Mouse (Mus musculus) limb, embryonic 15.5 days (tissue): ENCODE results near the gene Dcun1d4. TPM values are rescaled to one million over a fixed set of nuclear protein-coding genes. Genes with fewer than 3 reads are reported as not detected.
A peak's percentile ranks its signal among the peaks of the same experiment; 100 is the strongest.
"Not testable (repeated sequence)": the region's sequence is repeated elsewhere in the genome, so short reads cannot be mapped to it uniquely, and the experiment has no call there.

Source experiments
- ATAC-seq: fragments of 200-750 bp; cut with Nextera tagmentation; 2 replicates; pipeline ENCODE4 v1.8.0; 2017; ENCODE audit warnings: low read depth, moderate TSS enrichment; ENCODE audit not compliant: insufficient number of reproducible peaks, low FRiP score, low TSS enrichment
- H3K27ac ChIP-seq: fragments of 300-500 bp; sonication (generic); 2 replicates; pipeline ENCODE4 v1.5.1; 2015; ENCODE audit warnings: moderate library complexity, mild to moderate bottlenecking, inconsistent platforms
- H3K27me3 ChIP-seq: fragments of 300-500 bp; sonication (generic); 2 replicates; pipeline ENCODE4 v1.6.1; 2015; ENCODE audit warnings: inconsistent platforms
- H3K36me3 ChIP-seq: fragments of 300-500 bp; sonication (generic); 2 replicates; pipeline ENCODE4 v1.6.1; 2015; ENCODE audit warnings: inconsistent platforms
- H3K4me1 ChIP-seq: fragments of 300-500 bp; sonication (generic); 2 replicates; pipeline ENCODE4 v1.6.1; 2015; ENCODE audit warnings: inconsistent platforms
- H3K4me2 ChIP-seq: fragments of 300-500 bp; sonication (generic); 2 replicates; pipeline ENCODE4 v1.6.1; 2015; ENCODE audit warnings: mild to moderate bottlenecking, inconsistent platforms
- H3K4me3 ChIP-seq: fragments of 300-500 bp; sonication (generic); 2 replicates; pipeline ENCODE4 v1.5.1; 2015; ENCODE audit warnings: mild to moderate bottlenecking, inconsistent platforms
- H3K9ac ChIP-seq: fragments of 300-500 bp; sonication (generic); 2 replicates; pipeline ENCODE4 v1.6.1; 2015; ENCODE audit warnings: inconsistent platforms
- H3K9me3 ChIP-seq: fragments of 300-500 bp; sonication (generic); 2 replicates; pipeline ENCODE4 v1.6.1; 2016; ENCODE audit warnings: inconsistent platforms
- WGBS: fragments of 180-500 bp; shearing (Covaris S2); methylation state at CpG from one replicate; pipeline ENCODE4 v1.1.7; 2015; 5-methylcytosine and 5-hydroxymethylcytosine counted together
- polyA plus RNA-seq: library from polyadenylated mRNA; unstranded; fragments of >200 nt; fragmentation: Nextera tagmentation; extraction: Ambion mirVana; gene quantifications from 2 replicates; pipeline ENCODE4 v1.2.1, GENCODE M21; 2015

Gene Dcun1d4
- polyA plus RNA-seq, 1 experiment from 2014 or later = 19.0 TPM

GRCm38 (mm10) chr5:73482381-73482780 is 1.6 kb downstream of the Dcun1d4 start:
- not testable (repeated sequence) for H3K4me1 ChIP-seq, H3K4me3 ChIP-seq, H3K27me3 ChIP-seq, ATAC-seq, H3K4me2 ChIP-seq, H3K27ac ChIP-seq, H3K9ac ChIP-seq, H3K36me3 ChIP-seq, H3K9me3 ChIP-seq
- 79% methylated on average over 1 of the region's 1 CpGs for WGBS

GRCm38 (mm10) chr5:73484016-73484615 is 3.3 kb downstream of the Dcun1d4 start:
- H3K9ac ChIP-seq = no peak overlapping the region
- no peaks in the 10 kb centered on the region for H3K9me3 ChIP-seq
- H3K36me3 ChIP-seq = no peaks in the 10 kb centered on the region
- 83% methylated on average over 5 of the region's 5 CpGs for WGBS
- H3K4me1 ChIP-seq = no peaks in the 10 kb centered on the region
- ATAC-seq = no peak
- no peaks in the 10 kb centered on the region for H3K27me3 ChIP-seq
- H3K4me3 ChIP-seq = no peak overlapping the region
- no peak overlapping the region for H3K27ac ChIP-seq
- no peak overlapping the region for H3K4me2 ChIP-seq

DNA sequence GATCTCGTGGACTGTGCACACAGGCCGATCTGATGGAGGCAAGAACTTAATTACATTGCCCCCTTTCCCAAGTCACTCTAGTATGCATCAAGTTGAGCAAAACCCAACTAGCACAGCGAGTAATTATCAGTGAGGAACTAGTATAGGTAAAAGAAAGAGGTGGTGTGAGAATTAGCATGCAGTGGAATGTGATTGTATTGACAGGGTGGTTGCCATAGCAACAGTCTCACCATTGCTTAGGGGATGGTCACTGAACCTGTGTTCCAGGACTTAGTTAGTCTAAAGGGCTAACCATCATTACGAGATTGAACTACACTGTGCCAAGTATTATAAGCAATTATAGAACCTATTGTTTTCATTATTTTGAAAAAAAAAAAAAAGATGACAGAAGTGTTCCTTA is 5.7 kb downstream of the Dcun1d4 start:
- ATAC-seq = no peak
- no peaks in the 10 kb centered on the region for H3K9me3 ChIP-seq
- no peak overlapping the region for H3K27ac ChIP-seq

GRCm38 (mm10) chr5:73489915-73490314 is 9.1 kb downstream of the Dcun1d4 start:
- 3% methylated on average over 14 of the region's 14 CpGs for WGBS
- Histone ChIP-seq H3K4me2 (peak overlapping the region; percentile 64), H3K4me3 (peak overlapping the region; percentile 64), H3K9me3 (no peaks in the 10 kb centered on the region), H3K36me3 (no peaks in the 10 kb centered on the region), H3K27me3 (no peaks in the 10 kb centered on the region), H3K27ac (peak overlapping the region; percentile 83; the same call in 1 of the 2 replicates), H3K4me1 (peaks cover 12% of the 10 kb centered on the region), H3K9ac (peak overlapping the region; percentile 47; the same call in 1 of the 2 replicates)
- ATAC-seq = no peak

More for the DNA sequence above, 5.7 kb downstream of the Dcun1d4 start:
- Histone ChIP-seq H3K9ac (no peak overlapping the region), H3K4me1 (peaks cover 3% of the 10 kb centered on the region), H3K27me3 (no peaks in the 10 kb centered on the region), H3K36me3 (no peaks in the 10 kb centered on the region), H3K4me2 (no peak overlapping the region), H3K4me3 (no peak overlapping the region)
- WGBS = 57% methylated on average over 4 of the region's 4 CpGs

GRCm38 (mm10) chr5:73490596-73491073 is 9.8 kb downstream of the Dcun1d4 start:
- H3K4me3 ChIP-seq = peak overlapping the region; percentile 64
- H3K9me3 ChIP-seq = no peaks in the 10 kb centered on the region
- peaks cover 12% of the 10 kb centered on the region for H3K4me1 ChIP-seq
- H3K4me2 ChIP-seq = peak overlapping the region; percentile 97
- under 1% methylated on average over 37 of the region's 37 CpGs for WGBS
- ATAC-seq = peak; percentile 96
- H3K36me3 ChIP-seq = no peaks in the 10 kb centered on the region
- H3K27ac ChIP-seq = peak overlapping the region; percentile 91
- no peaks in the 10 kb centered on the region for H3K27me3 ChIP-seq
- H3K9ac ChIP-seq = peak overlapping the region; percentile 47

DNA sequence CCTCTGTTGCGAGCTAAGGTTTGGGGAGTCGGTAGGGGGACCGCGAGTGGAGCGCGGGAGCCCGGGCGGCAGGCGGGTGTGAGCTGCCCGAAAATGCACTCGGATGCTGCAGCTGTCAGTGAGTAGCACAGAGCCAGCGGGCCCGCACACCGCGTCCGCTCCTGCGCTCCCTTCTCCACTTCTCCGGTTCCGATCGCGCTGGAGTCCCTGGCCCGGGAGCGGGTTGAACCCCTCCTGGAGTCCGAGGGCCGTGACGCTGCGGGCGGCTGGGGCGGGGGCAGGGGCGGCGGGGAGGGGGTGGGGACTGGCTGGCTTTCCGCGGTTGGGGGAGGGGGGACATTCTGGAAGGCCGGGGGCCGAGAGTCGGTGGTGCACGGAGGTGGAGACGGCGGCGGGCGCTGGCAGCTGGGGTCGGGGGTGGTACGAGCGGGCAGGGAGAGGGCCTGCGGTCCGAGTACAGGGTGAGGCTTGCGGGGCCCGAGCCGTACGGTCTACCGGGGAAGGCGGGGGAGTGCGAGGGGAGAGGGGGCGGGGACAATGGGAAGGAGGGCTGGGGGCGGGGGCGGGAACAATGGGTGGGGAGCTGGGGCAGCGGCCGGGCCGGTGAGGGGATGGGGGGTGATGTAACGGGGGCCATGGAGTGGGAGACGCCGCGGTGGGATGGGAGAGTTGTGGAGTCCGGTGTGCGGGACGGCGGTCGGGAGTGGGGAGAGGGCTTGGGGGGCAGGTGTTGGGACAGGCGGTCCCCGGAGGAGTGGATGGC is 10.5 kb downstream of the Dcun1d4 start:
- Histone ChIP-seq H3K4me2 (peak overlapping the region; percentile 97), H3K27ac (peak overlapping the region; percentile 91), H3K9me3 (no peaks in the 10 kb centered on the region), H3K36me3 (no peaks in the 10 kb centered on the region), H3K4me3 (peak overlapping the region; percentile 64), H3K4me1 (peaks cover 12% of the 10 kb centered on the region), H3K27me3 (no peaks in the 10 kb centered on the region), H3K9ac (peak overlapping the region; percentile 41)
- peak; percentile 56 for ATAC-seq
- under 1% methylated on average over 41 of the region's 70 CpGs for whole genome bisulfite sequencing

GRCm38 (mm10) chr5:73491837-73492720 is 11.3 kb downstream of the Dcun1d4 start:
- Histone ChIP-seq H3K36me3 (no peaks in the 10 kb centered on the region), H3K4me3 (peak overlapping the region; percentile 64), H3K9ac (peak overlapping the region; percentile 41), H3K27ac (peak overlapping the region; percentile 91), H3K27me3 (no peaks in the 10 kb centered on the region), H3K4me2 (peak overlapping the region; percentile 97), H3K4me1 (peaks cover 15% of the 10 kb centered on the region), H3K9me3 (no peaks in the 10 kb centered on the region)
- WGBS = under 1% methylated on average over 59 of the region's 59 CpGs
- ATAC-seq = peak; percentile 73

GRCm38 (mm10) chr5:73497401-73497800 is 16.6 kb downstream of the Dcun1d4 start:
- no peaks in the 10 kb centered on the region for H3K36me3 ChIP-seq
- WGBS = 72% methylated on average over 3 of the region's 3 CpGs
- no peak for ATAC-seq

DNA sequence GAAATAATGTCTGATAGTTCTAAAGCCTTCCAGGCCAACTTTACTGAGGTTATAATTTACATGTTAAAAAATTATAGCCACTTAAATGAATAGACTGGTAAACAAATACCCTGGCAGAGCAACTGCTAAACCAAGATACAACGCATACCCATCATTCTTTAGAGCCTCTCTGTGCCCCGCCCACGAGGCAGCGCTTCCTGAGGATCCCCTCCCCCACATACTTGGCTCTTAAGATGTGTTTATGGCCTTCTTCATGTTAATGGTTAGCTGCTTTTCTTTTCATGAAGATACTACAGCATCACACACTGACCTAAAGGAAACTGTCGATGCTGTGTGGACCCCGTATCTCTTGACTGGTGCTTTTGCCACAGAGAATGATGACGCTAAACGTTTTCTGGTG is 17.8 kb downstream of the Dcun1d4 start:
- H3K4me2 ChIP-seq = no peak overlapping the region
- H3K9ac ChIP-seq = no peak overlapping the region
- no peak overlapping the region for H3K27ac ChIP-seq
- peaks cover 12% of the 10 kb centered on the region; the same call in 1 of the 2 replicates for H3K4me1 ChIP-seq
- no peaks in the 10 kb centered on the region for H3K9me3 ChIP-seq
- no peaks in the 10 kb centered on the region for H3K36me3 ChIP-seq
- H3K27me3 ChIP-seq = no peaks in the 10 kb centered on the region
- WGBS = 77% methylated on average over 8 of the region's 8 CpGs
- no peak for ATAC-seq
- no peak overlapping the region for H3K4me3 ChIP-seq

More at GRCm38 (mm10) chr5:73497401-73497800, 16.6 kb downstream of the Dcun1d4 start:
- Histone ChIP-seq H3K4me3 (no peak overlapping the region), H3K9ac (no peak overlapping the region), H3K27ac (no peak overlapping the region), H3K4me1 (peaks cover 19% of the 10 kb centered on the region; the same call in 1 of the 2 replicates), H3K9me3 (no peaks in the 10 kb centered on the region), H3K27me3 (no peaks in the 10 kb centered on the region), H3K4me2 (no peak overlapping the region)

DNA sequence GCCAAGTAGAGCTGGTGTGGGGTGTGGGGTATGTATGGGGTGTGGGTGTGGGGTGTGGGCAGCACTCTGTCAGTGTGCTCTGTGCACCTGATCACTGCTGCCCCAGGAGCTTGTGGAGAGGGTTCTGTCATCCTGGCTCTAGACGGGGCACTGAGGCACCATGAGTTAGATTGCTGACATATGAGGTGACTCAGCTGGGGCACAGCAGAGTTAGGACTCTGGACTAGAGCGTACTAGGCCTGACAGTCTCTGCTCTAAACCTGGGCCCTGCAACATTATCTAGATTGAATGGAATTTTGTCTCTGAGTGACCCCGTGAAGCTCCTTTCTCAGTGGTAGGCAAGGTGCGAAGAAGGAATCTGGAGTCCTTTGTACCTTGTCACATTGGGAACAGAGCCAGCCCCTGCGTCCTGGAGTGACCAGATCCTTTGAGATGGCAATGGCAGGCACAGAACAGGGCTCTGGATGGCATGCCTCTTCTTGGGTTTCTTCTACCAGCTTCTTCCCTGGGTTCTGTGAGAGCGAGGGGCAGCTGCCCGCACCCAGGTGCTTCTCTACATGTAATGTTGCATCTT is 20.2 kb downstream of the Dcun1d4 start:
- Histone ChIP-seq H3K9me3 (no peaks in the 10 kb centered on the region), H3K27ac (no peak overlapping the region), H3K4me1 (peaks cover 12% of the 10 kb centered on the region; the same call in 1 of the 2 replicates), H3K4me2 (no peak overlapping the region), H3K27me3 (no peaks in the 10 kb centered on the region), H3K36me3 (no peaks in the 10 kb centered on the region), H3K9ac (no peak overlapping the region), H3K4me3 (no peak overlapping the region)
- WGBS = 83% methylated on average over 7 of the region's 7 CpGs
- ATAC-seq = no peak

DNA sequence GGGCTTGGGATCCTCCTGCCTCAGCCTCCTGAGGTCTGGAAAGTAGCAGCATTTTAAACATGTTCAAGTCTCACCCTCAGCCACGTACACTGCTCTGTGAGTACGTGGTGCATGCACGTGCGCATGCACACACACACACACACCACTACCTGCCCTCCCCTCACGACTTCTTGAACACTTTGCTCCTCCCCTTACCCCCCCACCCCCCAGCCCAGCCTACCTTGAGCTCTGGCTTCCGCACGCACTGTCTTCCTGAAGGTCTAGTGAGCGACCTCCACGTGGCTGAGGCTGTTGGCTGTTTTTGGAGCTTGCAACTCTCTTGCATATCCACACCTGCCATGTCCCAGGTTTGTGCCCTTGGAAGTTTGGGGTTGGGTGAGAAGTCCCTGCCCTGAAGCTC is 21.6 kb downstream of the Dcun1d4 start:
- Histone ChIP-seq H3K27ac (no peak overlapping the region), H3K36me3 (no peaks in the 10 kb centered on the region), H3K9me3 (no peaks in the 10 kb centered on the region), H3K4me1 (peaks cover 6% of the 10 kb centered on the region; the same call in 1 of the 2 replicates), H3K4me2 (no peak overlapping the region), H3K27me3 (no peaks in the 10 kb centered on the region), H3K4me3 (no peak overlapping the region), H3K9ac (no peak overlapping the region)
- no peak for ATAC-seq
- 81% methylated on average over 9 of the region's 9 CpGs for WGBS
